Mouse (Mus musculus): Measurements from ENCODE around the gene Aak1. TPM values are rescaled to one million over a fixed set of nuclear protein-coding genes. Genes with fewer than 3 reads are reported as not detected.

Aak1 gene
- total and polyA plus RNA-seq, 2 experiments from 2014 or later: 9.2 to 46.7 TPM

- H3K27ac ChIP-seq (ENCODE audit: low read depth): no peak overlapping the region
- TF ChIP-seq CTCF (IDR thresholded peaks at IDR 0.05; ENCODE audit: low read depth) (no peak), EP300 (IDR thresholded peaks at IDR 0.05; ENCODE audit: low read depth) (no peak)
- H3K27me3 ChIP-seq (ENCODE audit: control insufficient read depth, insufficient read depth, low read length): no peaks in the 10 kb centered on the region
- H3K4me3 ChIP-seq (ENCODE audit: low read depth, low read length): no peak overlapping the region
- 59% methylated on average over 3 of the region's 3 CpGs for WGBS
- peaks cover 19% of the 10 kb centered on the region for H3K36me3 ChIP-seq (replicated peaks; ENCODE audit: control insufficient read depth, insufficient read depth, low read length)
- 0 out of 2 replicates have a peak, but pooled peaks cover 4% of the 10 kb centered on the region for H3K9me3 ChIP-seq (replicated peaks; ENCODE audit: control insufficient read depth, low read length)
- ATAC-seq (ENCODE audit: insufficient read depth, low read depth): no peak
- no peaks in the 10 kb centered on the region for H3K4me1 ChIP-seq (ENCODE audit: control insufficient read depth, insufficient read depth)
- no peak overlapping the region for H3K9ac ChIP-seq (replicated peaks; ENCODE audit: low read depth, low read length)
- no peak for DNase-seq (ENCODE audit: low spot score)
- H3K4me2 ChIP-seq (ENCODE audit: low read depth, low read length): no peak overlapping the region
Observed at GRCm38 (mm10) chr6:87032401-87032800, 183.1 kb downstream of the Aak1 start.

- TF ChIP-seq CTCF (IDR thresholded peaks at IDR 0.05; ENCODE audit: low read depth) (no peak), EP300 (IDR thresholded peaks at IDR 0.05; ENCODE audit: low read depth) (no peak)
- no peaks in the 10 kb centered on the region for H3K4me1 ChIP-seq (ENCODE audit: control insufficient read depth, insufficient read depth)
- peaks cover 3% of the 10 kb centered on the region for H3K36me3 ChIP-seq (replicated peaks; ENCODE audit: control insufficient read depth, insufficient read depth, low read length)
- H3K27ac ChIP-seq (ENCODE audit: low read depth): no peak overlapping the region
- ATAC-seq (ENCODE audit: insufficient read depth, low read depth): no peak
- 90% methylated on average over 3 of the region's 3 CpGs for WGBS
- no peak for DNase-seq (ENCODE audit: low spot score)
- H3K4me2 ChIP-seq (ENCODE audit: low read depth, low read length): no peak overlapping the region
- 0 out of 2 replicates have a peak, but pooled peaks cover 4% of the 10 kb centered on the region for H3K9me3 ChIP-seq (replicated peaks; ENCODE audit: control insufficient read depth, low read length)
- H3K4me3 ChIP-seq (ENCODE audit: low read depth, low read length): no peak overlapping the region
- no peaks in the 10 kb centered on the region for H3K27me3 ChIP-seq (ENCODE audit: control insufficient read depth, insufficient read depth, low read length)
- no peak overlapping the region for H3K9ac ChIP-seq (replicated peaks; ENCODE audit: low read depth, low read length)
Observed at GRCm38 (mm10) chr6:87034395-87034794, 185.1 kb downstream of the Aak1 start.

- ATAC-seq (ENCODE audit: insufficient read depth, low read depth) (no peak), DNase-seq (ENCODE audit: low spot score) (no peak)
- no peak overlapping the region for H3K9ac ChIP-seq (replicated peaks; ENCODE audit: low read depth, low read length)
- no peak overlapping the region for H3K4me3 ChIP-seq (ENCODE audit: low read depth, low read length)
- TF ChIP-seq CTCF (IDR thresholded peaks at IDR 0.05; ENCODE audit: low read depth) (no peak), EP300 (IDR thresholded peaks at IDR 0.05; ENCODE audit: low read depth) (no peak)
- H3K27ac ChIP-seq (ENCODE audit: low read depth): no peak overlapping the region
- 67% methylated on average over 10 of the region's 10 CpGs for WGBS
- no peaks in the 10 kb centered on the region for H3K9me3 ChIP-seq (replicated peaks; ENCODE audit: control insufficient read depth, low read length)
- no peaks in the 10 kb centered on the region for H3K36me3 ChIP-seq (replicated peaks; ENCODE audit: control insufficient read depth, insufficient read depth, low read length)
- H3K27me3 ChIP-seq (ENCODE audit: control insufficient read depth, insufficient read depth, low read length): no peaks in the 10 kb centered on the region
- H3K4me2 ChIP-seq (ENCODE audit: low read depth, low read length): no peak overlapping the region
- no peaks in the 10 kb centered on the region for H3K4me1 ChIP-seq (ENCODE audit: control insufficient read depth, insufficient read depth)
Observed at GRCm38 (mm10) chr6:87037826-87038620, 188.7 kb downstream of the Aak1 start.

DNA sequence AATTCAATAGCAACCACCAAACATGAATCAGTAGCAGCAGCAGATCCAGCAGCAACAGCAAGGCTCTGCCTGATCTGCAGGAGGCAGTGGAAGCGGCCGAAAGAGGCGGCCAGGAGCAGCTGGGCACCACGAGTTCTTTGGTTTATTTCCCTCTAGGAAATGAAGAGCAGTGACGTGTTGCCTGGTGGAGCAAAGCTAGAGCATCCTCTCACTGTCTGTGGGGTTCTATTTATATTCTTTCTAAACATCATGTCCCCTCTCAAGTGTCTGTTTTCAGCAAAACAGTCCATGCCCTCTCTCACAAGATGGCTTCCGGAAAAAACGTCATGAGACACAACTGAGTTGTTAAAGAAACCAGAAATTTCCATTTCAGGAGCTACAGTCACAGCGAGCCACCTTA, 189.8 kb downstream of the Aak1 start:
- H3K27ac ChIP-seq (ENCODE audit: low read depth): no peak overlapping the region
- H3K36me3 ChIP-seq (replicated peaks; ENCODE audit: control insufficient read depth, insufficient read depth, low read length): no peaks in the 10 kb centered on the region
- H3K4me3 ChIP-seq (ENCODE audit: low read depth, low read length): no peak overlapping the region
- no peak overlapping the region for H3K9ac ChIP-seq (replicated peaks; ENCODE audit: low read depth, low read length)
- H3K27me3 ChIP-seq (ENCODE audit: control insufficient read depth, insufficient read depth, low read length): no peaks in the 10 kb centered on the region
- H3K4me1 ChIP-seq (ENCODE audit: control insufficient read depth, insufficient read depth): peaks cover 8% of the 10 kb centered on the region; the same call in 1 of the 2 replicates
- no peak for ATAC-seq (ENCODE audit: insufficient read depth, low read depth)
- no peak for DNase-seq (ENCODE audit: low spot score)
- H3K9me3 ChIP-seq (replicated peaks; ENCODE audit: control insufficient read depth, low read length): no peaks in the 10 kb centered on the region
- H3K4me2 ChIP-seq (ENCODE audit: low read depth, low read length): no peak overlapping the region
- 79% methylated on average over 8 of the region's 8 CpGs for WGBS
- TF ChIP-seq CTCF (IDR thresholded peaks at IDR 0.05; ENCODE audit: low read depth) (no peak), EP300 (IDR thresholded peaks at IDR 0.05; ENCODE audit: low read depth) (no peak)

DNA sequence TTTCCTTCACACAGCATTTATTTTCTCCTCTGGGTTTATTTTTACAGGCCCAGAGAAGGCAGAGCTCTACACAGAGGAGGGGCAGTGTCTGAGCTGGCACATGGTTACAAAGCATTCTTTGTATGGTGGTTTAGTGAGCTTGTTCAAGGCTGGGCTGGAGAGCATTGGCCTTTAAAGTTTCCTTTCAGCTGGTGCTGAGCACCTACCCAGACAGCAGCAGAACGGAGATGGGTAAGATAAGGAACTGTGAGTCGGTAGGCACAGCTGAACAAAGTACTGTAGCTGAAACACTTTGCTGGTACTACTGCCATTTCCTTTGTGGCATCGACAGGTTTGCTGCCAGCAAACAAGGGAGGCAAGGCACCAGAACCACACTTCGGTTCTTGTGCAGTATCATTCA, 191.7 kb downstream of the Aak1 start:
- 79% methylated on average over 4 of the region's 4 CpGs for WGBS
- H3K4me1 ChIP-seq (ENCODE audit: control insufficient read depth, insufficient read depth): peaks cover 8% of the 10 kb centered on the region; the same call in 1 of the 2 replicates
- TF ChIP-seq EP300 (IDR thresholded peaks at IDR 0.05; ENCODE audit: low read depth): no peak
- TF ChIP-seq CTCF (IDR thresholded peaks at IDR 0.05; ENCODE audit: low read depth): no peak
- no peak for DNase-seq (ENCODE audit: low spot score)
- H3K4me2 ChIP-seq (ENCODE audit: low read depth, low read length): no peak overlapping the region
- no peaks in the 10 kb centered on the region for H3K36me3 ChIP-seq (replicated peaks; ENCODE audit: control insufficient read depth, insufficient read depth, low read length)
- no peak overlapping the region for H3K9ac ChIP-seq (replicated peaks; ENCODE audit: low read depth, low read length)
- H3K4me3 ChIP-seq (ENCODE audit: low read depth, low read length): no peak overlapping the region
- H3K27ac ChIP-seq (ENCODE audit: low read depth): peak overlapping the region; percentile 39; the same call in 1 of the 2 replicates
- no peaks in the 10 kb centered on the region for H3K27me3 ChIP-seq (ENCODE audit: control insufficient read depth, insufficient read depth, low read length)
- ATAC-seq (ENCODE audit: insufficient read depth, low read depth): no peak
- H3K9me3 ChIP-seq (replicated peaks; ENCODE audit: control insufficient read depth, low read length): no peaks in the 10 kb centered on the region
